In genomic region chr1:161034435-161035280, GRCm38 (mm10) we compare ENCODE assay signal across 7 mouse cellular contexts. TPM values are rescaled to one million over a fixed set of nuclear protein-coding genes. Genes with fewer than 3 reads are reported as not detected.
DNase-seq lines count a peak whose midpoint lies in the region; ATAC-seq lines count a peak whose summit lies in the region.

Gene Zbtb37, minus strand, starts transcription at chr1:161034849.

- peak; percentile 86 for ATAC-seq in embryonic facial prominence, embryonic 11.5 days (replicated peaks; ENCODE audit: insufficient number of reproducible peaks, low FRiP score, low TSS enrichment, low read depth)
- ATAC-seq in limb, embryonic 11.5 days (ENCODE audit: insufficient number of reproducible peaks, low FRiP score, low TSS enrichment, low read depth), result peak; percentile 92
- peak; percentile 97 for ATAC-seq in midbrain, embryonic 14.5 days (ENCODE audit: low FRiP score, low TSS enrichment)

- peak within 1 kb of the TSS; percentile 84 for H3K27ac ChIP-seq in embryonic facial prominence, embryonic 11.5 days (replicated peaks; ENCODE audit: low read depth, low read length)
- H3K27ac ChIP-seq in limb, embryonic 11.5 days (replicated peaks; ENCODE audit: low read depth, low read length), result peak within 1 kb of the TSS; percentile 74
- peak within 1 kb of the TSS; percentile 78 for H3K27ac ChIP-seq in midbrain, embryonic 14.5 days (replicated peaks; ENCODE audit: low read depth, low read length)

- peak within 1 kb of the TSS; percentile 84 for H3K4me3 ChIP-seq in embryonic facial prominence, embryonic 11.5 days (ENCODE audit: low read depth, low read length)
- peak within 1 kb of the TSS; percentile 83 for H3K4me3 ChIP-seq in limb, embryonic 11.5 days (ENCODE audit: low read depth, low read length)
- H3K4me3 ChIP-seq in midbrain, embryonic 14.5 days (replicated peaks; ENCODE audit: low read depth, low read length), result peak within 1 kb of the TSS; percentile 85

- no peaks in the 10 kb centered on the region for H3K9me3 ChIP-seq in embryonic facial prominence, embryonic 11.5 days (replicated peaks; ENCODE audit: control insufficient read depth, low read length)
- H3K9me3 ChIP-seq in limb, embryonic 11.5 days (ENCODE audit: control insufficient read depth, low read length), result no peaks in the 10 kb centered on the region
- no peaks in the 10 kb centered on the region for H3K9me3 ChIP-seq in midbrain, embryonic 14.5 days (ENCODE audit: control insufficient read depth, low read length)

- no peaks in the 10 kb centered on the region for H3K4me1 ChIP-seq in embryonic facial prominence, embryonic 11.5 days (ENCODE audit: control insufficient read depth, insufficient read depth, low read length)
- no peaks in the 10 kb centered on the region; the same call in 1 of the 2 replicates for H3K4me1 ChIP-seq in limb, embryonic 11.5 days (ENCODE audit: control insufficient read depth, insufficient read depth, low read length)
- peaks cover 25% of the 10 kb centered on the region for H3K4me1 ChIP-seq in midbrain, embryonic 14.5 days (ENCODE audit: control insufficient read depth, insufficient read depth, low read length)

- under 1% methylated on average over 40 of the region's 76 CpGs for WGBS in embryonic facial prominence, embryonic 11.5 days
- whole genome bisulfite sequencing in limb, embryonic 11.5 days, result under 1% methylated on average over 67 of the region's 76 CpGs
- WGBS in midbrain, embryonic 14.5 days, result under 1% methylated on average over 67 of the region's 76 CpGs

- peak; percentile 99 for DNase-seq in adrenal gland, postnatal 14 days
- peak; percentile 100 for DNase-seq in embryonic facial prominence, embryonic 11.5 days (ENCODE audit: low spot score)
- peak; percentile 100 for DNase-seq in heart, adult 11 months
- peak; percentile 99 for DNase-seq in kidney, adult 18-20 months
- peak; percentile 99 for DNase-seq in limb, embryonic 11.5 days (ENCODE audit: low spot score)
- peak; percentile 99 for DNase-seq in midbrain, embryonic 14.5 days
- peak; percentile 98 for DNase-seq in spleen, adult 18-20 months

- H3K4me2 ChIP-seq in embryonic facial prominence, embryonic 11.5 days (ENCODE audit: low read depth, low read length), result peak within 1 kb of the TSS; percentile 66
- H3K4me2 ChIP-seq in limb, embryonic 11.5 days (ENCODE audit: low read depth, severe bottlenecking), result peak within 1 kb of the TSS; percentile 78
- H3K4me2 ChIP-seq in midbrain, embryonic 14.5 days (ENCODE audit: low read length), result peak within 1 kb of the TSS; percentile 92

- no peaks in the 10 kb centered on the region for H3K27me3 ChIP-seq in embryonic facial prominence, embryonic 11.5 days (ENCODE audit: control insufficient read depth, insufficient read depth, low read length)
- H3K27me3 ChIP-seq in limb, embryonic 11.5 days (ENCODE audit: control insufficient read depth, insufficient read depth, low read length), result no peaks in the 10 kb centered on the region
- H3K27me3 ChIP-seq in midbrain, embryonic 14.5 days (ENCODE audit: control insufficient read depth, insufficient read depth, low read length), result no peaks in the 10 kb centered on the region

- H3K9ac ChIP-seq in embryonic facial prominence, embryonic 11.5 days (replicated peaks; ENCODE audit: low read length), result peak within 1 kb of the TSS; percentile 91
- H3K9ac ChIP-seq in limb, embryonic 11.5 days (ENCODE audit: low read length), result peak within 1 kb of the TSS; percentile 94
- peak within 1 kb of the TSS; percentile 75 for H3K9ac ChIP-seq in midbrain, embryonic 14.5 days (replicated peaks; ENCODE audit: low read length)

- H3K36me3 ChIP-seq in embryonic facial prominence, embryonic 11.5 days (replicated peaks; ENCODE audit: control insufficient read depth, insufficient read depth, low read depth, low read length), result peaks cover 5% of the 10 kb centered on the region
- H3K36me3 ChIP-seq in limb, embryonic 11.5 days (ENCODE audit: control insufficient read depth, insufficient read depth, low read length), result peaks cover 7% of the 10 kb centered on the region; the same call in 1 of the 2 replicates
- H3K36me3 ChIP-seq in midbrain, embryonic 14.5 days (ENCODE audit: control insufficient read depth, insufficient read depth, low read length), result peaks cover 62% of the 10 kb centered on the region

RNA-seq across cellular contexts. Expression of gene Zbtb37, which starts in this region (rescaled TPM):
- total RNA-seq in adrenal gland, postnatal 14 days (2021), result 12.9 and 14.3 TPM in 2 replicates
- 8.3 and 10.7 TPM in 2 replicates for polyA plus RNA-seq in embryonic facial prominence, embryonic 11.5 days (2014; fragmentation: Nextera tagmentation; extraction: Ambion mirVana)
- polyA plus RNA-seq in limb, embryonic 11.5 days (2014; fragmentation: Nextera tagmentation; extraction: Ambion mirVana), result 9.3 and 11.5 TPM in 2 replicates
- polyA plus RNA-seq in midbrain, embryonic 14.5 days (2014; fragmentation: Nextera tagmentation; extraction: Ambion mirVana), result 18.4 and 23.7 TPM in 2 replicates

Comparison
In these comparisons a context has a peak if more than half of its experiments do, and no peak if none do; other contexts are left out.
1. Peak in every context shown above with its lines: DNase-seq, ATAC-seq, H3K4me3 ChIP-seq and H3K27ac ChIP-seq.